Mouse (Mus musculus) G1E (cell line): ENCODE measurements around the gene Kcnk12.

ENCODE experiments used
- CTCF ChIP-seq: IDR thresholded peaks from 2 replicates; pipeline ENCODE4 v1.5.1; 2012; ENCODE audit warnings: low read depth, low read length, inconsistent platforms, mixed read lengths
- POLR2AphosphoS5 ChIP-seq: IDR thresholded peaks from 2 replicates; pipeline ENCODE4 v1.6.1; 2012; ENCODE audit warnings: low read depth, low read length, inconsistent platforms; ENCODE audit not compliant: insufficient replicate concordance

- TF ChIP-seq CTCF = no peak
- no peak for TF ChIP-seq POLR2AphosphoS5
Measured at GRCm38 (mm10) chr17:87766888-87767287, 30.9 kb downstream of the Kcnk12 start.
